Comparison of ENCODE assay signal across 7 mouse cellular contexts in genomic region chr13:35741620-35742421, GRCm38 (mm10).
DNase-seq lines count a peak whose midpoint lies in the region; ATAC-seq and TF ChIP-seq lines count a peak whose summit lies in the region.

No protein-coding gene starts in this region.

- H3K27ac ChIP-seq in cortical plate, adult 2 months (ENCODE audit: insufficient read depth, low read length): no peak overlapping the region; the same call in 1 of the 2 replicates
- H3K27ac ChIP-seq in limb, embryonic 10.5 days: peak overlapping the region; percentile 98
- H3K27ac ChIP-seq in midbrain, embryonic 11.5 days (ENCODE audit: low read depth, low read length): peak overlapping the region; percentile 82

- peaks cover 31% of the 10 kb centered on the region for H3K27me3 ChIP-seq in limb, embryonic 10.5 days (ENCODE audit: low read depth, poor library complexity, severe bottlenecking)
- H3K27me3 ChIP-seq in midbrain, embryonic 11.5 days (ENCODE audit: control insufficient read depth, insufficient read depth, low read length): peaks cover 28% of the 10 kb centered on the region

- no peak for TF ChIP-seq CTCF in cortical plate, adult 2 months (IDR thresholded peaks at IDR 0.05; ENCODE audit: extremely low read depth, insufficient read depth, low read length)

- under 1% methylated on average over 78 of the region's 93 CpGs for WGBS in limb, embryonic 10.5 days
- WGBS in midbrain, embryonic 11.5 days: under 1% methylated on average over 78 of the region's 93 CpGs

- peak overlapping the region; percentile 64 for H3K4me2 ChIP-seq in midbrain, embryonic 11.5 days

- peaks cover 2% of the 10 kb centered on the region; the same call in 1 of the 2 replicates for H3K4me1 ChIP-seq in cortical plate, adult 2 months (ENCODE audit: control insufficient read depth, insufficient read depth, low read length)
- H3K4me1 ChIP-seq in limb, embryonic 10.5 days: peaks cover 20% of the 10 kb centered on the region
- peaks cover 10% of the 10 kb centered on the region for H3K4me1 ChIP-seq in midbrain, embryonic 11.5 days (ENCODE audit: control insufficient read depth, insufficient read depth, low read length)

- peaks cover 14% of the 10 kb centered on the region for H3K36me3 ChIP-seq in limb, embryonic 10.5 days
- H3K36me3 ChIP-seq in midbrain, embryonic 11.5 days (ENCODE audit: control insufficient read depth, insufficient read depth, low read length): no peaks in the 10 kb centered on the region

- peak; percentile 6 for DNase-seq in adipocyte (ENCODE audit: low spot score)
- peak; percentile 65 for DNase-seq in gastrocnemius, postnatal 10 days
- peak; percentile 79 for DNase-seq in limb, embryonic 10.5 days (ENCODE audit: low spot score)
- DNase-seq in midbrain, embryonic 11.5 days (ENCODE audit: low spot score, missing footprints): peak; percentile 95
- peak; percentile 56 to 67 for DNase-seq in spleen, adult 18-20 months

- H3K9me3 ChIP-seq in limb, embryonic 10.5 days (replicated peaks): 0 out of 2 replicates have a peak, but pooled peaks cover 2% of the 10 kb centered on the region
- peaks cover 12% of the 10 kb centered on the region for H3K9me3 ChIP-seq in midbrain, embryonic 11.5 days (ENCODE audit: control insufficient read depth, low read length)

- H3K4me3 ChIP-seq in cortical plate, adult 2 months (ENCODE audit: insufficient read depth, low read length): peak overlapping the region; percentile 59
- H3K4me3 ChIP-seq in limb, embryonic 10.5 days: peak overlapping the region; percentile 89
- H3K4me3 ChIP-seq in midbrain, embryonic 11.5 days (ENCODE audit: low read depth, low read length): peak overlapping the region; percentile 89

- TF ChIP-seq POLR2A in cortical plate, adult 2 months (IDR thresholded peaks at IDR 0.05; ENCODE audit: extremely low read depth, insufficient read depth, low read length): no peak

- H3K9ac ChIP-seq in midbrain, embryonic 11.5 days (ENCODE audit: low read length): peak overlapping the region; percentile 95

- peak; percentile 31 for ATAC-seq in inflammation-experienced regulatory T-cells, adult 6 months
- peak; percentile 84 for ATAC-seq in midbrain, embryonic 11.5 days (ENCODE audit: low FRiP score)

Comparison
In these comparisons a context has a peak if more than half of its experiments do, and no peak if none do; other contexts are left out.
1. DNase-seq: peak in every context shown above with its lines; median percentile 95 in midbrain, embryonic 11.5 days; 79 in limb, embryonic 10.5 days; 65 in gastrocnemius, postnatal 10 days; 62 in spleen, adult 18-20 months; 6 in adipocyte.